Mouse (Mus musculus) forebrain, embryonic 10.5 days (tissue): ENCODE results near the gene Sgcd. TPM values are rescaled to one million over a fixed set of nuclear protein-coding genes. Genes with fewer than 3 reads are reported as not detected.

ENCODE experiments used
- DNase-seq: peaks from one replicate; pipeline ENCODE4 v3.0.0-alpha.2; 2017; ENCODE audit warnings: low spot score; ENCODE audit errors: extremely low spot score
- H3K27ac ChIP-seq: fragments of 300-500 bp; sonication (generic); 2 replicates; pipeline ENCODE4 v1.5.1; 2016; ENCODE audit warnings: mild to moderate bottlenecking
- H3K27me3 ChIP-seq: fragments of 300-500 bp; sonication (generic); 2 replicates; pipeline ENCODE4 v1.6.1; 2016; ENCODE audit warnings: mild to moderate bottlenecking; ENCODE audit not compliant: poor library complexity, severe bottlenecking
- H3K36me3 ChIP-seq: fragments of 300-500 bp; sonication (generic); replicated peaks from 2 replicates; pipeline ENCODE4 v1.6.1; 2016; ENCODE audit warnings: mild to moderate bottlenecking, moderate library complexity
- H3K4me1 ChIP-seq: fragments of 300-500 bp; sonication (generic); 2 replicates; pipeline ENCODE4 v1.6.1; 2016
- H3K4me3 ChIP-seq: fragments of 300-500 bp; sonication (generic); 2 replicates; pipeline ENCODE4 v1.5.1; 2016; ENCODE audit warnings: mild to moderate bottlenecking, moderate library complexity
- H3K9me3 ChIP-seq: fragments of 300-500 bp; sonication (generic); 2 replicates; pipeline ENCODE4 v1.6.1; 2016; ENCODE audit warnings: mild to moderate bottlenecking, moderate library complexity
- WGBS: fragments of 180-500 bp; shearing (Covaris S2); methylation state at CpG from one replicate; pipeline ENCODE4 v1.1.7; 2016; 5-methylcytosine and 5-hydroxymethylcytosine counted together
- polyA plus RNA-seq: library from polyadenylated mRNA; unstranded; fragments of >200 nt; fragmentation: Nextera tagmentation; extraction: Ambion mirVana; gene quantifications from 2 replicates; pipeline ENCODE4 v1.2.1, GENCODE M21; 2016

The Sgcd gene
- polyA plus RNA-seq, 1 experiment from 2014 or later: 2.0 TPM

DNA sequence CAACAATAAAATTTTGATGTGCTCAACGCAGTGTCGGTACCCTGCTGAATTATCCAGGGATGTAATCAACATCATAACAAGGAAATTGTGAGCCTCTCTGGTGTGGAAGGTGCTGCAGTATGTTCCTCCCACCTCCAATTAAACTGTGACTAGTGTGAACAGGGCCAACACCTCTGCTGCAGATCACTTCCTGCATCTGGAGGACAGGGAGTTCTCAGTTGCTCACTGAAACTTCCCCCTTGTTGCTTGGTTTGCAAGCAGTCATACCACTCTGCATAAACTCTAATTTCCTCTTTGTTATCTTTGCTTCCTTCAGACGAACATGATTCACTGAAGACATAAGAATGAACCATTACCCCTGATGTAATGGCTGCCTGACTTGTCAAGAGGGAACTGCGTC is 925.1 kb downstream of the Sgcd start:
- H3K4me1 ChIP-seq: no peaks in the 10 kb centered on the region
- H3K27me3 ChIP-seq: no peaks in the 10 kb centered on the region
- no peak overlapping the region for H3K4me3 ChIP-seq
- no peaks in the 10 kb centered on the region for H3K36me3 ChIP-seq
- WGBS: 90% methylated on average over 4 of the region's 4 CpGs
- H3K9me3 ChIP-seq: no peaks in the 10 kb centered on the region
- DNase-seq: no peak
- no peak overlapping the region for H3K27ac ChIP-seq

DNA sequence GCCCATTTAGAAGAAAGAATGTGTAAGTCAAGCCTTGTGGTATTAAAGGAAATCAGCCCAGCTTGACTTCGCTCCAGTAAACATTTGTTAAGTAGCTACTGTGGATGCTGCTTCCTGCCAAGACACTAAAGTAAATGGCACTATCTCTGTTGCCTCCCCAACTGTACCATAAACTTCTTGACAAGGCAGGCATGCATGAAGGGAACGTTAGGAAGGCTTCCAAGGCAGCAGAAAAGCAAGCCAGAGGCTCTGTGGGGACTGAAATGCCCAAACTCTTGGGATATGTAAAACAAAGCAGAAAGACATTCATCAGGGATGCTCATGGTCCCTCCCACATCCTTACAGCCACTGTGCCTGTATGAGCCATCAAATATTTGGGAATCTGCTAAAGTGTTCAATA is 938.4 kb downstream of the Sgcd start:
- no peak overlapping the region for H3K27ac ChIP-seq
- no peak overlapping the region for H3K4me3 ChIP-seq
- WGBS: 69% methylated on average over 2 of the region's 2 CpGs
- no peaks in the 10 kb centered on the region for H3K36me3 ChIP-seq
- H3K27me3 ChIP-seq: no peaks in the 10 kb centered on the region
- H3K4me1 ChIP-seq: no peaks in the 10 kb centered on the region
- DNase-seq: no peak
- no peaks in the 10 kb centered on the region for H3K9me3 ChIP-seq

DNA sequence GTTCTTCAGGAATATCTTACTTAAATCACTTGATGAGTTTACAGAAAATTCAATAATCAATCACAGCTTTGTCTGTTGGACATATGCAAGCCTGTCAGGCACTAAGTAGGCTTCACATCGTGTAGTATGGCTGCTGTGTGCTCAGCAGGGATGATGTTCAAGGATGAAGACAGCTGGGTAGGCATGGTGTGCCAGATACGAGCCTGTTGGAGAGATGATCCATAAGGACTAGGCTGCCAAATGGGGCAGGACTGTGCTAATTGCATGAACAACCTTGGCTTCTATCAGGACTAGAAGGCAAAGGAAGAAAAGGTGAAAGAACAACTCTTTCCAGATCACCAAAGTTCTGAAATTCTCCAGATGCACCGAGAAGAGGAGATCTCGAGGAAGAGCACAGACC is 939.0 kb downstream of the Sgcd start:
- H3K4me1 ChIP-seq: no peaks in the 10 kb centered on the region
- DNase-seq: no peak
- H3K27me3 ChIP-seq: no peaks in the 10 kb centered on the region
- no peaks in the 10 kb centered on the region for H3K36me3 ChIP-seq
- no peak overlapping the region for H3K4me3 ChIP-seq
- 86% methylated on average over 4 of the region's 4 CpGs for WGBS
- no peak overlapping the region for H3K27ac ChIP-seq
- no peaks in the 10 kb centered on the region for H3K9me3 ChIP-seq

DNA sequence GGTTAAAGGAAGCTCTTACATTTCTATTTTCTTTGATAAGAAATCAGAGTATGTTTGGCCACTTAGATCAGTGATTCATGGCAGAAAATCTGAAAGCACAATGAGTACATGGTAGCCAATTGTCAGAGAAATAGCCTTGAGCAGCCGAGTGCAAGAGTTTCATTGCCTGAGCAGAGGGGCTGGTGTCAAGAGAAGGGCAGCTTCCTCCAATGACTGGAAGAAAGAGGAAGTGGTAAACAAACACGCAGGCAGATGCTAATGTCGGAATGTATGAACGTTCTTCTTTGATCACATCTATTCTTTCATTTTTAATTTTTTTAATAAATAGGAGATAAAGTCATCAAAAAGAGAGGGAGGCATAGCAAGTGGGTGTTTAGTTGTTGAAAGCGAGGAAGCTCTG is 956.5 kb downstream of the Sgcd start:
- H3K4me1 ChIP-seq: no peaks in the 10 kb centered on the region
- 85% methylated on average over 5 of the region's 5 CpGs for WGBS
- no peaks in the 10 kb centered on the region for H3K9me3 ChIP-seq
- H3K36me3 ChIP-seq: no peaks in the 10 kb centered on the region
- DNase-seq: no peak
- H3K4me3 ChIP-seq: no peak overlapping the region
- no peaks in the 10 kb centered on the region for H3K27me3 ChIP-seq
- no peak overlapping the region for H3K27ac ChIP-seq

DNA sequence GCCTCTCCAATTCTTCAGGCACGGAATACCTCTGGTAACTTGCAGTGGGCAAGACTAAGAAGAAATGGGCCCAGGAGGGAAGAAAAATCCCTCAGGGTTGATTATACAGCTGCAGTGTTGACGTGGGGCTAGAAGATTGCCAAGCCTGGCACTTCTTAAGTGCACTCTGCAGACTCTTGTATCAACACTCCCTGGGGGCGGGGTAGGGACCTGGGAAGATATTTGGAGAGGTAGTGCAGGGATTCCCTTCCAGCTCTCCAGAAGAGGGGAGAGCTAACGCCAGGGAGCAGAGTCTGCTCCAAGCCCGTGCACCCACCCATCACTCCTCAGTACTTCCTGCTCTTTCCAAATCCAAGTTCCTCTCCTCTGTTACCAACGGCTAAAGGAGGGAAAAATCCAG is 967.9 kb downstream of the Sgcd start:
- Histone ChIP-seq H3K27ac (no peak overlapping the region), H3K9me3 (no peaks in the 10 kb centered on the region), H3K36me3 (no peaks in the 10 kb centered on the region), H3K4me1 (no peaks in the 10 kb centered on the region), H3K4me3 (no peak overlapping the region), H3K27me3 (no peaks in the 10 kb centered on the region)
- DNase-seq: no peak
- 68% methylated on average over 6 of the region's 6 CpGs for WGBS

DNA sequence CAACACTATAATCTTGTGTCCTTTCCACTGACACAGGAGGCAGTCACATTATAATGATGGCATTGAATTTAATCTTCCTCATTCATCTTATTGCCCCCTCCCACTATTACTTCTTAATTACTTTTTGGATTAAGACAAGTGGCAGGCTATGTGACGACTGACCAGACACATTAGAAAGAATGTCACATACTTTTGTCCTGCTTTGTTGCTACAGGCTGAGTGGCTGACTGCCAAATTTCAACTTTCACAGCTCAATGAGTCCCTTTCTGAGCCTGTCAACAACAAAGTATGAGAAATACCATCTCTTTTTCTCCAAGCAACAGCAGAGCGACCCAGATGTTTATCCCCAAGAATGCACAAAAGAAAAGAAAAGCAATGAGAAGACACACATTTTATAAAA is 970.6 kb downstream of the Sgcd start:
- 51% methylated on average over 2 of the region's 2 CpGs for WGBS
- H3K36me3 ChIP-seq: no peaks in the 10 kb centered on the region
- H3K27ac ChIP-seq: no peak overlapping the region
- H3K27me3 ChIP-seq: no peaks in the 10 kb centered on the region
- no peaks in the 10 kb centered on the region for H3K9me3 ChIP-seq
- H3K4me1 ChIP-seq: no peaks in the 10 kb centered on the region
- no peak overlapping the region for H3K4me3 ChIP-seq
- no peak for DNase-seq

DNA sequence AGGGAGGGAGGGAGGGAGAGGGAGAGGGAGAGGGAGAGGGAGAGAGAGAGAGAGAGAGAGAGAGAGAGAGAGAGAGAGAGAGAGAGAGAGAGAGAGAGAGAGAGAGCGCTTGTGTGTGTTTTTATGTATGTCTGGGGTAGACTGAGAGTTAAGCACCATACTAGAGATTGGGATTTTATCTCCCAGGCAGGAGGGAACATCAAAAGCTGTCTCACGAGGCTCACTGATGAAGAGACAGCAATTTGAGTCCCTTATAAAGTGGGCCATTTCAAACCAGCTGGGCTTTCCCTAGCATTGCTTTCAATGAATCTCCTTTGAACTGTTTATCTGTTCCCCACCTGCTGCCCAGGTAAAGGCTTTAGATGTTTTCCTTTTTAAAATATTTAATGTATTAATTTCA is 973.1 kb downstream of the Sgcd start:
- no peak for DNase-seq
- WGBS: 88% methylated on average over 2 of the region's 2 CpGs
- no peaks in the 10 kb centered on the region for H3K4me1 ChIP-seq
- H3K9me3 ChIP-seq: no peaks in the 10 kb centered on the region
- H3K27ac ChIP-seq: no peak overlapping the region
- H3K27me3 ChIP-seq: no peaks in the 10 kb centered on the region
- no peaks in the 10 kb centered on the region for H3K36me3 ChIP-seq
- no peak overlapping the region for H3K4me3 ChIP-seq

DNA sequence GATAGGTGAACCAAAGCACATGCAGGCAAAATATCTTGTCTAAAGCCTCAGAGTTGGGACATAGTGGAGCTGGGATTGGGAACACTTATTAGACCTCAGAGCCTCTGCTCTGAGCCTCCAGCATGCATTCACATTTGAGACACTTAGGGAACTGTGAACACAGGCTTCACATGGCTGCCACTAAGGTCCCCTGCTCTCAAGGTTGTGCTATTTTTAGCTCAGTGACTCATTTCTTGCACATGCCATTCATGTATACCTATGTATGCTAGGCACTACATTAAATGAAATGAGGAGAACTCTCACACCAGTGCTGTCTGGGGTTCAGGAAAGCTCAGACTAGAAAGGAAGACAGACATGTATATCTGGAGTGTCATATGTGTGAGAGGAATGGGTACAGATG is 974.5 kb downstream of the Sgcd start:
- Histone ChIP-seq H3K36me3 (no peaks in the 10 kb centered on the region), H3K4me1 (no peaks in the 10 kb centered on the region), H3K27ac (no peak overlapping the region), H3K4me3 (no peak overlapping the region), H3K27me3 (no peaks in the 10 kb centered on the region), H3K9me3 (no peaks in the 10 kb centered on the region)
- no peak for DNase-seq

DNA sequence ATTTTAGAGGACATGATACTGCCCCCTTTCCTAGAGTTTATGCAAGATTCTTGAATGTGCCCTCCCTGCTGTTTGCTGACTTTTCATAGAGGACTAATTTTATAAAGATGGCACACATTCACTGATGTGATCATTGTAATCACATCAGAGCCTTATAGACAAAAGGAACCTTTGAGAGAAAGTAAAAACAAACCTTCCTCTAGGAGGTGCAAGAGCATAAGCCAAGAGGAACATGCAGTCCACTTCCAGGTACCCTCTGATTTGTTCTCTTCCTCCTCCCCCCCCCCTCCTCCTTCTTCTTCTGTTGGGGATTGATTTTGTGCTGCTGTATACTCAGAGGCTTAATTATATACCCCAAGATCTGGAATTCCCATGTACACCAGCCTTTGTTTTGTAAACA is 978.6 kb downstream of the Sgcd start:
- no peaks in the 10 kb centered on the region for H3K27me3 ChIP-seq
- no peak for DNase-seq
- no peak overlapping the region for H3K27ac ChIP-seq
- no peak overlapping the region for H3K4me3 ChIP-seq
- H3K4me1 ChIP-seq: no peaks in the 10 kb centered on the region
- H3K9me3 ChIP-seq: no peaks in the 10 kb centered on the region
- no peaks in the 10 kb centered on the region for H3K36me3 ChIP-seq

DNA sequence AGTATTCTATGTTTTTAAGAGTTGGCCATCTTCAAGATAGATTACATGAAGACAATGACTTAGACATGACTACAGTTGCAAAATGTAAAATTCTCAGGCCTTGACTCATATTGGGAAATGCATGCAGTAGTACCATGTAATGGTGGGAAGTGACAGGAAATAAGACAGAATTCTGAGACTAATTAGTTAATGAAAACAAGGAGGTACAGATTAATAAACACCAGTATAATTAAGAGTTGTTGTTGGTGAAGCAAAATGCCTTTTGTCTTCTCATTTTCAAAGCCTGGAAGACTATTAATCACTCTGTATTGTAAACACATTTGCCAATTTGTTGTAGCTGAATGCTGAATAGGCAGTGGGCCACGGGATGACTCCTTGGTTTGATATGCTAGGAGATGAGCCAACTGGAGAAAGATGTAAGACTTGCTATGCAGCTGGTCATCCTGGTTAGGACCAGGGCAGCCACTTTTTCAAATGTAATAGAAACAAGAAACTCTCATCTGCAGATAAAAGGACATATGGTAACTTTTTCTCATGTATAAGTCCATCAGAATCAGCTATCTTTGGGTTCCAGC is 983.4 kb downstream of the Sgcd start:
- WGBS: 82% methylated on average over 1 of the region's 1 CpGs
- Histone ChIP-seq H3K36me3 (no peaks in the 10 kb centered on the region), H3K27ac (no peak overlapping the region), H3K4me3 (no peak overlapping the region), H3K4me1 (no peaks in the 10 kb centered on the region), H3K27me3 (no peaks in the 10 kb centered on the region), H3K9me3 (no peaks in the 10 kb centered on the region)
- no peak for DNase-seq

DNA sequence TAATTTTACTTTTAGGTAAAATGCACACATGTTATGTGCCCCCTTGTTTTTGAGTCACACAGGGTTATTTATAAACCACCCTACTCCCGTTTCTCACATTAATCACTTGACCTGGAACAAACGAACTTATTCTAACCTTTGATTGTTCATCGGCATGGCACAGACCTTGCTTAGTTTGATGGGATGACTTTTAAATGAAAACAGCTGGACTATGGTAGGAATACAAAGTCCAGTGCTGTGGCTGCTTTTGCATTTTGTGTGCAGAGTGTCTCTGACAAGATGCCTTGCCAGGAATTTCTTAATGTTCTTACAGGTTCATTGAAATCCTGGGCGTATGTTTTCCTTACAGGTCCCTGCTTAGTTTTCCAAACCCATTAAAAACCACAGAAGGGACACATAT is 1049.5 kb downstream of the Sgcd start:
- Histone ChIP-seq H3K27me3 (no peaks in the 10 kb centered on the region), H3K4me1 (peaks cover 11% of the 10 kb centered on the region; the same call in 1 of the 2 replicates), H3K9me3 (no peaks in the 10 kb centered on the region), H3K36me3 (no peaks in the 10 kb centered on the region), H3K27ac (no peak overlapping the region), H3K4me3 (no peak overlapping the region)
- WGBS: 44% methylated on average over 4 of the region's 4 CpGs
- DNase-seq: no peak

DNA sequence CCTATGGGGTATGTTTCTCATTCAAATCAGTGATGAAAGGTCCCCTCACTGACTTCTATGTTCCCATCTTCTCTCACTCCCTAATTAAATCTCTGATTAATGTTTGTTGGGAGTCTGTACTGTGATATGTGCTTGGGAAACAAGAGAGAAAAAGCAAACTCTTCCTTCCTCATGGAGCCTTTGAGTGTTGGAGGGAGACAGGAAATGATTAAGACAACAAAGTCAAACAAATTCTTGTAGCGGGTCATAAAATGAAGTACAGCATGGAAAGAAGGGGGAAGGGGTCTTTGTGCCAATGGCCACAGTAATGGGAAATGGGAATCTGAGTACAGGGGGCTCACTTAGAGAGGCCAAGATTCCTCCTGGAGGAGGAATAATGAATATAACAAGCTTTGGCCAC is 1063.8 kb downstream of the Sgcd start:
- no peaks in the 10 kb centered on the region for H3K36me3 ChIP-seq
- H3K27ac ChIP-seq: no peak overlapping the region
- H3K4me1 ChIP-seq: no peaks in the 10 kb centered on the region
- no peak for DNase-seq
- H3K9me3 ChIP-seq: no peaks in the 10 kb centered on the region
- no peak overlapping the region for H3K4me3 ChIP-seq
- 96% methylated on average over 1 of the region's 1 CpGs for WGBS
- H3K27me3 ChIP-seq: no peaks in the 10 kb centered on the region

DNA sequence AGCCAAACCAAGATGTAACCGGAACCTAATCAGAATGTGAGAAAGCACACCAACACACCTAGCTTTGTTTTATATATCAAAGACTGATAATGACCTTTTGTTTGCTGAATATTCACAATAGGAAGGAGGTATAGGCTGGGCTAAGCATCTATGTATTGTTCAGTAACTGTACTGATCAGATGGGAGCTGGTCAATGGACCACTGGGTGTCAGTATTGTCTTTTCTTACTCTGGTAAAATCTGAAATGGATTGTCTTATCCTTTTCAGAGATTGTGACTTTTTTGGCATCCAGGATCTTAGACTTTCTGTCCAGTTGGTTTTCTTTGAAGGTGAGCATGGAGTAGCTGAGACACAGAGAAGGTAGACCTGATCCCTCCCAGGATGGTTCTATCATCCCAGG is 1068.5 kb downstream of the Sgcd start:
- Histone ChIP-seq H3K36me3 (no peaks in the 10 kb centered on the region), H3K4me1 (no peaks in the 10 kb centered on the region), H3K27ac (no peak overlapping the region), H3K9me3 (no peaks in the 10 kb centered on the region), H3K27me3 (no peaks in the 10 kb centered on the region), H3K4me3 (no peak overlapping the region)
- DNase-seq: no peak
- 87% methylated on average over 1 of the region's 1 CpGs for WGBS

DNA sequence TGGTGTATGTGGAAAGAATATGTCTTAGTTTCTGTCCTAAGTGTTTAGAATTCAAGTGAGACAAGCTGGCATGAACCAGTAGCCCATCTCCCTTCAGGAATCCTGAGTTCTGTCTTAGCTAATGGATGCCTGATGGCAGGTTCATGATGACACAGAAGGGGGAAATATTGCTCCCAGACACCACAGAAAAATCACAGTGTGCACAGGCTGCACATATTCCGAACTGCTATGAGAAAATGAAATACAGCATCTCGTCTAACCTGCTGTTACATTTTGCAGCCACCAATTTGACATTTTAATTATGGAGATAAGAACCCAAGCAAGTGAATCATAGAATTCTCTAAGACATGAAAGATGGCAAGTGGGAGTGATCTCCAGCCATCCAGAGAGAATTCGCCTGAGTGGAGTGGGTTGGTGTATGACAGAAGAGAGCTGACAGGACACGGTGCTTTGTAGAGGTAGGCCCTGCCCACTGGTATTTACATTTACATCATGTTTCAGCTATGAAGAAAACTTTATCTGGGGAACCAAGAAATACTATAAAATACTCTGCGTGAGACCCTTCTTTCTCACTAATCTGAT is 1076.0 kb downstream of the Sgcd start:
- no peaks in the 10 kb centered on the region for H3K27me3 ChIP-seq
- H3K9me3 ChIP-seq: no peaks in the 10 kb centered on the region; the same call in 1 of the 2 replicates
- H3K4me3 ChIP-seq: no peak overlapping the region
- H3K4me1 ChIP-seq: no peaks in the 10 kb centered on the region
- no peak overlapping the region for H3K27ac ChIP-seq
- WGBS: 92% methylated on average over 5 of the region's 5 CpGs
- no peaks in the 10 kb centered on the region for H3K36me3 ChIP-seq
- no peak for DNase-seq
